Mouse (Mus musculus) megakaryocyte-erythroid progenitor cell, adult 5-6 weeks (primary cell): Measurements from ENCODE around the gene A430078G23Rik. TPM values are rescaled to one million over a fixed set of nuclear protein-coding genes. Genes with fewer than 3 reads are reported as not detected.

ENCODE experiments used
- ATAC-seq: replicated peaks from 2 replicates; pipeline ENCODE4 v1.8.0; 2016; ENCODE audit warnings: mild to moderate bottlenecking, inconsistent platforms; ENCODE audit not compliant: severe bottlenecking, poor library complexity, low FRiP score, low TSS enrichment
- total RNA-seq, 2 experiments: library from RNA; stranded (forward) in 1 of 2; stranded (reverse) in 1 of 2; fragments of 200-1000, 215-1000 nt in 1 of 2; fragments of >200 nt in 1 of 2; fragmentation: Nextera tagmentation in 1 of 2; gene quantifications; 2 replicates each; pipeline ENCODE4 v1.2.3; 2014 to 2017

The A430078G23Rik gene
- total RNA-seq, 2 experiments from 2014 or later, result 12.4 to 22.7 TPM

GRCm38 (mm10) chr8:3346691-3347413, 6.4 kb upstream of the A430078G23Rik start:
- ATAC-seq, result peak; percentile 55; the same call in 1 of the 2 replicates

- no peak for ATAC-seq
These were observed 4.9 kb upstream of the A430078G23Rik start for GRCm38 (mm10) chr8:3348142-3348823.

GRCm38 (mm10) chr8:3350747-3351146, 2.5 kb upstream of the A430078G23Rik start:
- ATAC-seq, result no peak

GRCm38 (mm10) chr8:3352715-3353114, 500 bp upstream of the A430078G23Rik start:
- ATAC-seq, result peak; percentile 4; the same call in 1 of the 2 replicates

GRCm38 (mm10) chr8:3353811-3354442, 712 bp downstream of the A430078G23Rik start:
- ATAC-seq, result peak; percentile 16

GRCm38 (mm10) chr8:3354443-3354812, 1.2 kb downstream of the A430078G23Rik start:
- peak; percentile 52 for ATAC-seq

GRCm38 (mm10) chr8:3355586-3355985, 2.4 kb downstream of the A430078G23Rik start:
- ATAC-seq, result peak; percentile 29

GRCm38 (mm10) chr8:3358060-3358459, 4.8 kb downstream of the A430078G23Rik start:
- ATAC-seq, result 0 out of 2 replicates have a peak, but pooled peaks have one; percentile 41

GRCm38 (mm10) chr8:3367086-3367485, 13.9 kb downstream of the A430078G23Rik start:
- ATAC-seq, result no peak

- no peak for ATAC-seq
These were observed 14.9 kb downstream of the A430078G23Rik start for GRCm38 (mm10) chr8:3368091-3368490.

- peak; percentile 55; the same call in 1 of the 2 replicates for ATAC-seq
These were observed 22.5 kb downstream of the A430078G23Rik start for GRCm38 (mm10) chr8:3375748-3376147.

- ATAC-seq, result no peak
These were observed 23.5 kb downstream of the A430078G23Rik start for GRCm38 (mm10) chr8:3376641-3377274.

- ATAC-seq, result peak; percentile 79
These were observed 34.1 kb downstream of the A430078G23Rik start for GRCm38 (mm10) chr8:3387286-3387685.

GRCm38 (mm10) chr8:3388591-3389338, 35.5 kb downstream of the A430078G23Rik start:
- ATAC-seq, result no peak

- no peak for ATAC-seq
These were observed 36.3 kb downstream of the A430078G23Rik start for GRCm38 (mm10) chr8:3389506-3389905.

GRCm38 (mm10) chr8:3392293-3392692, 39.1 kb downstream of the A430078G23Rik start:
- peak; percentile 75 for ATAC-seq

- ATAC-seq, result peak; percentile 87
These were observed 39.8 kb downstream of the A430078G23Rik start, which contains the start of gene Arhgef18 for GRCm38 (mm10) chr8:3392771-3393710. Gene Arhgef18 (plus strand): TSS chr8:3393006.

- no peak for ATAC-seq
These were observed 41.4 kb downstream of the A430078G23Rik start for GRCm38 (mm10) chr8:3394600-3394999.
